Mouse (Mus musculus) embryonic facial prominence, embryonic 15.5 days (tissue): ENCODE data around the gene Hist1h4i. TPM values are rescaled to one million over a fixed set of nuclear protein-coding genes. Genes with fewer than 3 reads are reported as not detected.
"Not testable (repeated sequence)": the region's sequence is repeated elsewhere in the genome, so short reads cannot be mapped to it uniquely, and the experiment has no call there.

ENCODE experiments used
- ATAC-seq: fragments of 200-750 bp; cut with Nextera tagmentation; 2 replicates; pipeline ENCODE4 v1.8.0; 2017; ENCODE audit warnings: low read depth, moderate TSS enrichment; ENCODE audit not compliant: insufficient number of reproducible peaks, low FRiP score, low TSS enrichment
- H3K27ac ChIP-seq: fragments of 300-500 bp; sonication (generic); replicated peaks from 2 replicates; pipeline ENCODE4 v1.5.1; 2015; ENCODE audit warnings: mild to moderate bottlenecking, inconsistent platforms
- H3K27me3 ChIP-seq: fragments of 300-500 bp; sonication (generic); 2 replicates; pipeline ENCODE4 v1.6.1; 2015; ENCODE audit warnings: inconsistent platforms
- H3K36me3 ChIP-seq: fragments of 300-500 bp; sonication (generic); 2 replicates; pipeline ENCODE4 v1.6.1; 2015; ENCODE audit warnings: mild to moderate bottlenecking, inconsistent platforms
- H3K4me1 ChIP-seq: fragments of 300-500 bp; sonication (generic); 2 replicates; pipeline ENCODE4 v1.6.1; 2015; ENCODE audit warnings: inconsistent platforms
- H3K4me2 ChIP-seq: fragments of 300-500 bp; sonication (generic); replicated peaks from 2 replicates; pipeline ENCODE4 v1.6.1; 2015; ENCODE audit warnings: mild to moderate bottlenecking, inconsistent platforms
- H3K4me3 ChIP-seq: fragments of 300-500 bp; sonication (generic); replicated peaks from 2 replicates; pipeline ENCODE4 v1.5.1; 2015; ENCODE audit warnings: mild to moderate bottlenecking, inconsistent platforms
- H3K9ac ChIP-seq: fragments of 300-500 bp; sonication (generic); 2 replicates; pipeline ENCODE4 v1.6.1; 2015; ENCODE audit warnings: inconsistent platforms
- H3K9me3 ChIP-seq: fragments of 300-500 bp; sonication (generic); replicated peaks from 2 replicates; pipeline ENCODE4 v1.6.1; 2016; ENCODE audit warnings: inconsistent platforms
- WGBS: fragments of 180-500 bp; shearing (Covaris S2); methylation state at CpG from one replicate; pipeline ENCODE4 v1.1.7; 2015; 5-methylcytosine and 5-hydroxymethylcytosine counted together
- polyA plus RNA-seq: library from polyadenylated mRNA; unstranded; fragments of >200 nt; fragmentation: Nextera tagmentation; extraction: Ambion mirVana; gene quantifications from 2 replicates; pipeline ENCODE4 v1.2.1, GENCODE M21; 2015

The Hist1h4i gene
- 17.5 and 20.6 TPM in 2 replicates for polyA plus RNA-seq

DNA sequence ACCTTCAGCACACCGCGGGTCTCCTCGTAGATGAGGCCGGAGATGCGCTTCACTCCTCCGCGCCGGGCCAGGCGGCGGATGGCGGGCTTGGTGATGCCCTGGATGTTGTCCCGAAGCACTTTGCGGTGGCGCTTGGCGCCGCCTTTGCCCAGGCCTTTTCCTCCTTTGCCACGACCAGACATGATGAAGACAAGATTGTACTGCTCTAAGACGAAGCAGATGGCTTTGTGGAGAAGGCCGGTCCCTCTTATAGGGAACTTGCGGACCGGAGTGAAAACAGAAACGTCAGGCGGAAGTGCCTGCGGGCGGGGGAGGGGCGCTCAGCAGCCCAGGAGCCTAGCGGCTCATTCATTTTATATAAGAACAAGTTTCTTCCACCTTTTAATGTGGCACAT, at the start of gene Hist1h4i:
Gene Hist1h4i, minus strand, starts transcription at position 221 of the 395 bp plus-strand sequence.
- H3K36me3 ChIP-seq, H3K27me3 ChIP-seq, H3K9me3 ChIP-seq: not testable (repeated sequence)
- WGBS, result 0% methylated on average over 25 of the region's 27 CpGs
- peak within 1 kb of the TSS; percentile 54 for H3K9ac ChIP-seq
- peak within 1 kb of the TSS; percentile 48 for H3K4me3 ChIP-seq
- H3K27ac ChIP-seq, result peak within 1 kb of the TSS; percentile 94
- H3K4me1 ChIP-seq, result peaks cover 26% of the 10 kb centered on the region
- peak; percentile 72 for ATAC-seq
- H3K4me2 ChIP-seq, result peak within 1 kb of the TSS; percentile 60

GRCm38 (mm10) chr13:22084140-22084539, 43.0 kb upstream of the Hist1h4i start, which contains the start of gene Vmn1r188:
Vmn1r188 (plus strand) TSS chr13:22084440.
- not testable (repeated sequence) for H3K4me1 ChIP-seq, H3K27ac ChIP-seq, ATAC-seq, H3K36me3 ChIP-seq, H3K9ac ChIP-seq, H3K4me3 ChIP-seq, H3K9me3 ChIP-seq, H3K4me2 ChIP-seq, H3K27me3 ChIP-seq
- 76% methylated on average over 1 of the region's 1 CpGs for WGBS

DNA sequence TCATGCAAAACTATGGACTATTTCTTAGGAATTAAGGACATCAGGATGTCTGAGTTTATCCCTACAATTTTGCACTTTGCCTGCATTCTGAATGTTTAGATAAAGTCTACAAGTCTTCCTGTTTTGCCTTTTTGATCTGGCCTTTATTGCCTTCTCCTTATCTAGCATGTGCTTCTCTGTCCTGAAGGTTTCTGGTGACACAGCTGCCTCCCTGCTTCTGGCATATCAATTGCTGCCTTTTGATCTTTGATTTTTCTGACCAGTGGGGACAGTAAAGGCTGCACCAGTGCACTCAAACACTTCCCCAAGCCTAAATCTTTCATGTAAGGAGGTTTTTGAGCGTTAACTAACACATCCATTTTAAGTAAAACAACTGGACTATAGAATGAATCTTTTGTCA, 22.3 kb upstream of the Hist1h4i start:
- H3K9me3 ChIP-seq, result no peaks in the 10 kb centered on the region
- 59% methylated on average over 1 of the region's 1 CpGs for WGBS
- no peaks in the 10 kb centered on the region for H3K27me3 ChIP-seq
- no peak overlapping the region for H3K9ac ChIP-seq
- H3K4me3 ChIP-seq, result no peak overlapping the region
- no peak for ATAC-seq
- no peak overlapping the region for H3K27ac ChIP-seq
- H3K4me2 ChIP-seq, result no peak overlapping the region
- no peaks in the 10 kb centered on the region for H3K4me1 ChIP-seq
- no peaks in the 10 kb centered on the region for H3K36me3 ChIP-seq

DNA sequence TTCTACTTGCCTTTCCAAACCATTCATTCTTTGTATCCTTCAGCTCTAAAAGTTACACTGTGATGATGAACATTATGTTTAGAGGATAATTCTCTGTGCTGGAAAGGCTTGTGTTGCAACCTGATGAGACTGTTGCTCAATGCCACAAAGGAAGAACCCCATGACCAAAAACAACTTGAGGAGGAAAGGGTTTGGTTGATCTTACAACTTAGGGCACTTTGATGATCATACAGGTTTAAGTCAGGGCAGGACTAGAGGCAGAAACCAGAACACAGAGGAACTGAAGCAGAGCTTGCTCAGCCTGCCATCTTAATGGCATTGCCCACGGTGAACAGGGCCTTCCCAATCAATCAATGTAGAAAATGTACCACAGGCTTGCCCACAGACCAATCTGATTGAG, 20.3 kb upstream of the Hist1h4i start:
- H3K27ac ChIP-seq, result no peak overlapping the region
- ATAC-seq, result no peak
- H3K4me2 ChIP-seq, result no peak overlapping the region
- no peaks in the 10 kb centered on the region for H3K9me3 ChIP-seq
- no peaks in the 10 kb centered on the region for H3K4me1 ChIP-seq
- H3K27me3 ChIP-seq, result no peaks in the 10 kb centered on the region
- WGBS, result 70% methylated on average over 1 of the region's 1 CpGs
- no peak overlapping the region for H3K4me3 ChIP-seq
- H3K36me3 ChIP-seq, result no peaks in the 10 kb centered on the region
- no peak overlapping the region for H3K9ac ChIP-seq

DNA sequence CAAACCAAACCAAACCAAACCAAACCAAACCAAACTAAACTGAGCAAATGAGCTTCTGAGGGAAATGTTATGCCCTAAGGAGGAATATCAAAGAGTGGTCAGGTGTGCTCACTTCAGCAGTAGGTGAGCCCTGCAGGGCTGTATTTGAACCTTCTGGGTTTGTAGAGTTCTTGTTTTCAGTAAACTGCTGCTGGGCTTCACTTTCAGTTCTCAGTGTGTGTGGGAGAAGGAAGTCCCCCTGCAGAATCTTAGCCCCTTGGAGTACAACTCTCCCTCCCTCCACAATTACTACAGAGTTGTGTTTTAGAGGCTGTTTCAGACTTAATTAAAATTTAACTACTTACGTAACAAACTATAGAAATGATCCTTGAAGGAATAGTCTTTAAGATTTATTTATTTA, 12.6 kb upstream of the Hist1h4i start:
- Histone ChIP-seq H3K4me2 (no peak overlapping the region), H3K27me3 (no peaks in the 10 kb centered on the region), H3K27ac (no peak overlapping the region), H3K4me3 (no peak overlapping the region), H3K4me1 (peaks cover 6% of the 10 kb centered on the region; the same call in 1 of the 2 replicates), H3K9me3 (no peaks in the 10 kb centered on the region), H3K9ac (no peak overlapping the region), H3K36me3 (no peaks in the 10 kb centered on the region)
- WGBS, result 89% methylated on average over 1 of the region's 1 CpGs
- ATAC-seq, result no peak

- H3K4me2 ChIP-seq, result peak overlapping the region; percentile 67
- H3K4me3 ChIP-seq, result peak overlapping the region; percentile 57
- H3K27me3 ChIP-seq, result no peaks in the 10 kb centered on the region
- WGBS, result 7% methylated on average over 5 of the region's 5 CpGs
- ATAC-seq, result no peak
- H3K4me1 ChIP-seq, result peaks cover 6% of the 10 kb centered on the region; the same call in 1 of the 2 replicates
- no peaks in the 10 kb centered on the region for H3K9me3 ChIP-seq
- peak overlapping the region; percentile 48; the same call in 1 of the 2 replicates for H3K9ac ChIP-seq
- H3K36me3 ChIP-seq, result no peaks in the 10 kb centered on the region
- H3K27ac ChIP-seq, result peak overlapping the region; percentile 92
These were observed 10.3 kb upstream of the Hist1h4i start for GRCm38 (mm10) chr13:22051523-22051859.

GRCm38 (mm10) chr13:22050591-22051522, 9.7 kb upstream of the Hist1h4i start:
- WGBS, result under 1% methylated on average over 52 of the region's 52 CpGs
- H3K27ac ChIP-seq, result peak overlapping the region; percentile 92
- H3K27me3 ChIP-seq, result no peaks in the 10 kb centered on the region
- H3K36me3 ChIP-seq, result no peaks in the 10 kb centered on the region
- H3K9me3 ChIP-seq, result no peaks in the 10 kb centered on the region
- peak; percentile 92 for ATAC-seq
- H3K9ac ChIP-seq, result peak overlapping the region; percentile 48
- peak overlapping the region; percentile 57 for H3K4me3 ChIP-seq
- H3K4me2 ChIP-seq, result peak overlapping the region; percentile 67
- peaks cover 6% of the 10 kb centered on the region; the same call in 1 of the 2 replicates for H3K4me1 ChIP-seq

- H3K36me3 ChIP-seq, result no peaks in the 10 kb centered on the region
- H3K4me2 ChIP-seq, result peak overlapping the region; percentile 67
- no peaks in the 10 kb centered on the region for H3K9me3 ChIP-seq
- H3K27me3 ChIP-seq, result no peaks in the 10 kb centered on the region
- peaks cover 6% of the 10 kb centered on the region; the same call in 1 of the 2 replicates for H3K4me1 ChIP-seq
- no peak for ATAC-seq
- under 1% methylated on average over 14 of the region's 14 CpGs for WGBS
- H3K4me3 ChIP-seq, result peak overlapping the region; percentile 57
- H3K9ac ChIP-seq, result no peak overlapping the region
- H3K27ac ChIP-seq, result peak overlapping the region; percentile 92
These were observed 8.7 kb upstream of the Hist1h4i start for GRCm38 (mm10) chr13:22049737-22050440.

GRCm38 (mm10) chr13:22049041-22049440, 7.9 kb upstream of the Hist1h4i start:
- Histone ChIP-seq H3K9me3 (no peaks in the 10 kb centered on the region), H3K9ac (no peak overlapping the region), H3K27me3 (no peaks in the 10 kb centered on the region), H3K36me3 (no peaks in the 10 kb centered on the region), H3K4me2 (no peak overlapping the region), H3K4me3 (no peak overlapping the region), H3K27ac (no peak overlapping the region), H3K4me1 (peaks cover 6% of the 10 kb centered on the region; the same call in 1 of the 2 replicates)
- no peak for ATAC-seq
- WGBS, result 71% methylated on average over 2 of the region's 2 CpGs

DNA sequence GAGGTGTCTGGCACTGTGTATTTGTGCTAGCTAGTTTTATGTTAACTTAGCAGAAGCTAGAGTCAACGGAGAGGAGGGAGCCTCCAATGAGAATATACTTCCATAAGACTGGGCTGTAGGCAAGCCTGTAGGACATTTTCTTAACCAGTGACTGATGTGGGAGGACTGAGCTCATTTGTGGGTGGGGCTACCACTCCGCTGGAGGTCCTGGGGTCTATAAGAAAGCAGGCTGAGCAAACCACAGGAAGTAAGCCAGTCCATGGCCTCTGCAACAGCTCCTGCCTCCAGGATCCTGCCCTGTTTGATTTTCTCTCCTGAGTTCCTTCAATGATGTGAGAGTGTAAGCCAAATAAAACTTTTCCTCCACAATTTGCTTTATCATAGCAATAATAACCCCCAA, 4.1 kb upstream of the Hist1h4i start:
- Histone ChIP-seq H3K36me3 (no peaks in the 10 kb centered on the region), H3K27me3 (no peaks in the 10 kb centered on the region), H3K4me1 (peaks cover 16% of the 10 kb centered on the region), H3K9ac (no peak overlapping the region), H3K4me3 (no peak overlapping the region), H3K4me2 (no peak overlapping the region), H3K9me3 (no peaks in the 10 kb centered on the region), H3K27ac (no peak overlapping the region)
- no peak for ATAC-seq
- 60% methylated on average over 2 of the region's 2 CpGs for WGBS

- Histone ChIP-seq H3K27me3 (no peaks in the 10 kb centered on the region), H3K4me3 (no peak overlapping the region), H3K4me2 (peak overlapping the region; percentile 60; the same call in 1 of the 2 replicates), H3K4me1 (peaks cover 19% of the 10 kb centered on the region), H3K9me3 (no peaks in the 10 kb centered on the region), H3K27ac (no peak overlapping the region), H3K9ac (no peak overlapping the region), H3K36me3 (no peaks in the 10 kb centered on the region)
- ATAC-seq, result no peak
- WGBS, result 76% methylated on average over 6 of the region's 6 CpGs
These were observed 3.4 kb upstream of the Hist1h4i start for GRCm38 (mm10) chr13:22044432-22045155.
